Mouse (Mus musculus) cerebellum, adult 2 months (tissue): ENCODE results near the gene Acbd4.

Experiments
- CTCF ChIP-seq: fragments of 200-500 bp; IDR thresholded peaks from 2 replicates; pipeline ENCODE4 v1.5.1; 2011; ENCODE audit warnings: low read depth, mild to moderate bottlenecking, control low read depth, low read length, moderate library complexity, borderline replicate concordance; ENCODE audit not compliant: insufficient read depth
- POLR2A ChIP-seq: fragments of 200-500 bp; IDR thresholded peaks from 2 replicates; pipeline ENCODE4 v1.6.1; 2011; ENCODE audit warnings: low read length, control low read depth, borderline replicate concordance; ENCODE audit not compliant: insufficient read depth

- TF ChIP-seq CTCF (no peak), POLR2A (no peak)
These were observed 27.3 kb upstream of the Acbd4 start for GRCm38 (mm10) chr11:103074121-103074650.
